Mouse (Mus musculus) retina, adult 2 months (tissue): Measurements from ENCODE around the gene Gm17783.
"Not testable (repeated sequence)": the region's sequence is repeated elsewhere in the genome, so short reads cannot be mapped to it uniquely, and the experiment has no call there.

Experiments
- DNase-seq: peaks from one replicate; pipeline ENCODE4 v3.0.0-alpha.2; 2012; ENCODE audit warnings: low read depth, low spot score

Gene Gm17783

GRCm38 (mm10) chr16:45531950-45532349, at the start of gene Gm17783:
Gm17783 (minus strand) TSS chr16:45532050.
- DNase-seq, result no peak

- DNase-seq, result no peak
Measured at GRCm38 (mm10) chr16:45579883-45580282, 48.0 kb upstream of the Gm17783 start.

- DNase-seq, result no peak
Measured at GRCm38 (mm10) chr16:45572307-45572706, 40.5 kb upstream of the Gm17783 start.

GRCm38 (mm10) chr16:45561747-45562146, 29.9 kb upstream of the Gm17783 start:
- DNase-seq, result no peak

- DNase-seq, result no peak
Measured at GRCm38 (mm10) chr16:45551579-45551978, 19.7 kb upstream of the Gm17783 start.

- no peak for DNase-seq
Measured at GRCm38 (mm10) chr16:45547982-45548381, 16.1 kb upstream of the Gm17783 start.

- no peak for DNase-seq
Measured at GRCm38 (mm10) chr16:45544341-45544740, 12.5 kb upstream of the Gm17783 start.

GRCm38 (mm10) chr16:45542108-45542507, 10.3 kb upstream of the Gm17783 start:
- no peak for DNase-seq

- not testable (repeated sequence) for DNase-seq
Measured at GRCm38 (mm10) chr16:45538342-45538741, 6.5 kb upstream of the Gm17783 start.

- no peak for DNase-seq
Measured at GRCm38 (mm10) chr16:45535009-45535408, 3.2 kb upstream of the Gm17783 start, which contains the start of gene Slc9c1. Slc9c1 (plus strand) TSS chr16:45535309.

GRCm38 (mm10) chr16:45525551-45525950, 6.3 kb downstream of the Gm17783 start:
- no peak for DNase-seq

GRCm38 (mm10) chr16:45495326-45495725, 36.5 kb downstream of the Gm17783 start:
- no peak for DNase-seq

- DNase-seq, result no peak
Measured at GRCm38 (mm10) chr16:45492927-45493326, 38.9 kb downstream of the Gm17783 start, which contains the start of gene Gm609. Gm609 (minus strand) TSS chr16:45492969.

- DNase-seq, result no peak
Measured at GRCm38 (mm10) chr16:45476991-45477390, 54.9 kb downstream of the Gm17783 start.

- DNase-seq, result not testable (repeated sequence)
Measured at GRCm38 (mm10) chr16:45471836-45472235, 60.0 kb downstream of the Gm17783 start.
